Mouse (Mus musculus): Measurements from ENCODE around the gene Ccdc187. TPM values are rescaled to one million over a fixed set of nuclear protein-coding genes. Genes with fewer than 3 reads are reported as not detected.

Ccdc187 gene
- under 1 TPM in 1 of 2 experiments, not detected in 1; 0.06 TPM for total RNA-seq (2023)

DNA sequence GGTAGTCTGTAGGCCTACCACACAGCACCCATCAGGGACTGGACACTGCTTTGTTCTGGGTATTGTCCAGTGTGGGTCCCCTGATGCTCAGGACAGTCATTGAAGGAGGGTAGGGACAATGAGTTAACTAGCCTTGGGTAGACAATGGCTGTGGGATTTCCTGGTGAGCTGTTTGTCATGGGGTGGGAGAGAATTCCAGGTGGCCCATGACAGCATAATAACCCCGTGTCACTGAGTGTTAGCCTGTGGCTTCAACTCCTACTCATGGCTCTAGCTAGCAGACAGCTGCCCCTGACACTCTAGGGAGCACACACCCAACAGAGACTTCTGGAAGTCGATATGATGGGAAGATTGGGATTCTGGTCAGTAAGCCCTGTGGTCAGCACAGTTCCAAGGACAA, at the start of gene Ccdc187:
Gene Ccdc187 (minus strand): TSS at position 101 of the 400 bp plus-strand sequence.

DNA sequence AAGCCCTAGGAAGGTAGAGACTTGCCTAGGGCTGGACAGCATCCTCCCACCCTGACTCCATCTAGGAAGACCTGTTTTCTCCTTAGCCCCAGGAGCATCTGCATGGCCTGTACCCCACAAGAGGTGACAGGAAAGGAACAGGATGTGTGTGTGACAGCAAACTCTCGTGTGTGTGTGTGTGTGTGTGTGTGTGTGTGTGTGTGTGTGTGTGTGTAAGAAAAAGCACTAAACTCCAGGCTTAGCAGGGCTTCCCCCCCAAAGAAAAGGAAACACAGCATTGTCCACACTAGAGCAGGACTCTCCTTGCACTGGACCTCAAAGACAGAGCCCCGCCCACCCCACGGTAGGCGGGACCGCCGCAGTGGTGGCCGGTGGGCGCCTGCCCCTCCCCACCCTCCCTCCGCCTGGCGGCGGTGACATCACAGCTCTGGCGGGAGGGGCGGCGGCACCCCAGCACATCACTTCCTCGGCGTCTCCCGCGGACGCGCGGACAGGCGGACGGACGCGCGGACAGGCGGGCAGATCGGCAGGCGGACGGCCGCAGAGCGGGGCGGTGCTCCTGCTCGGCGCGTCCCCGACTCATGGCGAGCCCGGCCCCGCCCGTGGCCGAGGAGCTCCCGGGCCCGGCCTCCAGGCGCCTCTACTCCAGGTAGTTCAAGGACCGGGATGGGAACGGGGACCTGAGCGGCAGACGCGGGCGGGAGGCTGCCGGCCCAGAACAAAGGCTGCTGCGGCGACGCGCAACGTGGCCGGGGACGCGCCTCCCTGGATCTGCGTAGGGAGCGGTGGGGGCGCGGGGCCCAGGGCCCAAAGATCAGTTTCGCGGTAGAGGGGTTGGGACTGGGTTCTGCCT, 20.9 kb upstream of the Ccdc187 start, which contains the start of gene Gpsm1:
Gene Gpsm1 (plus strand): TSS at position 444 of the 853 bp plus-strand sequence.

DNA sequence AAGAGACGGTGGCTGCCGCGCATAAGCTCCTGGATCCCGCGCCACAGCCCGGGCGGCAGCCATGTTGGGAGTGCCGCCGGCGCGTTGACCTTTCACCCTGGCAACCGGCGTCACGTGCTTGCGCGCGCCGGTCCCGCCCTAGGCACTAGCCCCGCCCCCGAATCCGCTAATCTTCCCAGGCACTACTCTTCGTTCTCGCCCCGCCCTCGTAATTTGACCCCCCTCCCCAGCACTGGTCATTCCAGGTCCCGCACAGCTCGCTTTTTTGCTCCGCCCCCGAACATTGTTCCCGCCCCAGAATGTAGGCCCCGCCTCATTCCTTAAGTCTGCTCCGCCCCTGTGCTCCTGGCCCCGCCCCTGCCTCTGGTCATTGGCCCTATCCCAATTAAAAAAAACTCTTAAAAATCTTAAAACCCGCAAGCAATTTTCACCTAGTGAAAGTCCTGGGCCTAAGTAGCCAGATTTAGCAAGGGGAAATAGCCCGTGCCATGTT, 57.0 kb downstream of the Ccdc187 start, which contains the start of gene Qsox2:
Gene Qsox2 (minus strand): TSS at position 236 of the 493 bp plus-strand sequence.

DNA sequence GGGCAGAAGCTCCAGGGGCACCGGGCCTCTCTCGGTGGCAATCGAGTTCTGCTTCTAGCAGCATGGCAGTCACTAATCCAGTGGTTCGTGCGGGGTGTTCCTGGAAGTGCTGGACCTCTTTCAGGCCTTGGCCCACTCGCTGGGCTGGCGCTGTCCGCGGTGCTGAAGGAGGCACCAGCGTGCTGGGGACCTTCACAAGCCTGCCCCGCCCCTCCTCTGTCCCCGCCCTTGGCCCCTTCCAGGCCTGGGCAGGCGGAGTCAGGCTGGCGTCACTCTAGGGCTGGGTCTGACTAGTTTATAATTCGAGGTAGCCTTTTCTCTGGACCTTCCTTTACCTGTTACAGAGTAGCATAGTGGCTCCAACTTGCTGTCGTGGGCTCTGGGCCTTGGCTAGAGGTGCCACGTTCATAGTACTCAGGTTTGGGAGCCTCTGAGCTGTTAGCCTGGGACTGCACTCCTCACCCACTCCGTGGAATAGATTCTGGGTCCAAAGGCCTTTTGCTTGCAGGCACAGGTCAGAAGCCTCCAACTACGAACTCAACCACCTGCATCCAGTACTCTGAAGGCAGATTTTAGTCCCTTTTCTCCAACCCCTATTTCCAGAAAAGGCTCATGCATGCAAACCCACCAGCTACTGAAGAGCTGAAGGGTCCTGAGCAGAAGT, 86.1 kb downstream of the Ccdc187 start, which contains the start of gene Lhx3:
Gene Lhx3 (minus strand): TSS at position 164 of the 664 bp plus-strand sequence.

Other genes starting within 250 kb of the Ccdc187 start
- 10 to 100 TPM; 10.9 to 16.1 TPM for gene Nacc2, start 171.3 kb downstream of the Ccdc187 start, total RNA-seq (2023)
- gene Lhx3, start 86.3 kb downstream of the Ccdc187 start, total RNA-seq (2023): not detected
- gene Qsox2, start 57.0 kb downstream of the Ccdc187 start, total RNA-seq (2023): 1 to 10 TPM; 6.0 to 6.1 TPM
- 10 to 100 TPM in 1 of 2 experiments, 1 to 10 TPM in 1; 7.6 to 12.1 TPM for gene Gpsm1, start 21.0 kb upstream of the Ccdc187 start, total RNA-seq (2023)
- gene Dnlz, start 57.6 kb upstream of the Ccdc187 start, total RNA-seq (2023): 1 to 10 TPM; 6.3 to 6.9 TPM
- 100 to 1,000 TPM; 185 to 190 TPM for gene Card9, start 66.4 kb upstream of the Ccdc187 start, total RNA-seq (2023)
- gene Snapc4, start 86.1 kb upstream of the Ccdc187 start, total RNA-seq (2023): 10 to 100 TPM; 48.9 to 49.5 TPM
- gene Entr1, start 94.8 kb upstream of the Ccdc187 start, total RNA-seq (2023): 100 to 1,000 TPM; 105 to 117 TPM
- 10 to 100 TPM; 53.7 to 56.5 TPM for gene Pmpca, start 94.8 kb upstream of the Ccdc187 start, total RNA-seq (2023)
- 10 to 100 TPM; 18.8 to 23.6 TPM for gene Inpp5e, start 114.6 kb upstream of the Ccdc187 start, total RNA-seq (2023)
- gene Sec16a, start 150.7 kb upstream of the Ccdc187 start, total RNA-seq (2023): 10 to 100 TPM; 61.9 to 62.1 TPM
- gene Notch1, start 222.1 kb upstream of the Ccdc187 start, total RNA-seq (2023): 10 to 100 TPM; 67.7 to 72.1 TPM

Data from monocyte, adult 59 days (primary cell).